Mouse (Mus musculus) ES-Bruce4 (cell line): ENCODE results near the gene Zfp523.

ENCODE experiments used
- CTCF ChIP-seq: IDR thresholded peaks from one replicate; pipeline ENCODE4 v1.8.1; 2011; ENCODE audit warnings: low read depth, low read length
- EP300 ChIP-seq: IDR thresholded peaks from 2 replicates; pipeline ENCODE4 v1.6.1; 2011; ENCODE audit warnings: low read depth, low read length; ENCODE audit not compliant: insufficient read depth

DNA sequence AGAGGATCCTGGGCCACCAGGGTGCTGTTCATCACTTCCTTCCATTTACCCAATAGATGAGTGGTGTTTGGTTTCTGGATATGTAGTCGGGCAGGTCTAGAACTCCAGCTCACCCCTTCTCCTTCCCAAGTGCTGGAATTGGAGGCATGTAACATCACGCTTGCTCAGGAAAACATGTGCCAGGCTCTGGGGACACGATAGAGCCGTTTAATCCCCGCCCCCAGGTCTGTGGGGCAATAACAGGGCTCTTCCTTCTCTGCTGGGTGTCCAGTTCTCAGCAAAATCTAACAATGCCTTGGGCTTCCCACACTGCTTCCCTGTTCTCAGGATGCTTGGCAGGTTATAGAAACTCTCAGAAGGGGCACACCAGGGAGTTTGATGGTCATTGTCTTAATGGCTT is 60.4 kb downstream of the Zfp523 start:
- no peak for TF ChIP-seq CTCF
- no peak for TF ChIP-seq EP300
